Mouse (Mus musculus) heart, adult 18-20 months (tissue): ENCODE measurements around the gene Tnxb. TPM values are rescaled to one million over a fixed set of nuclear protein-coding genes. Genes with fewer than 3 reads are reported as not detected.

Experiments used
- DNase-seq, 2 experiments: peaks; one replicate each; pipeline ENCODE4 v3.0.0; 2021 to 2022; ENCODE audit warnings: mixed read lengths in 1 of 2
- long read RNA-seq, 2 experiments: library from polyadenylated mRNA; stranded (forward); transcript quantifications; one replicate each; pipeline ENCODE4 v2.0.0; 2021
- total RNA-seq, 2 experiments: library from RNA; stranded (reverse); gene quantifications; 2 replicates each; pipeline ENCODE4 v1.2.3; 2021

Tnxb gene
- total RNA-seq, result 10 to 100 TPM; 22.9 to 26.5 TPM
- long read RNA-seq, experiment 1, partial matches to known transcripts, result 2 of 2 reads
- long read RNA-seq, experiment 1, other reads (novel, unspliced or antisense), result 0 of 2 reads
- long read RNA-seq, experiment 2, result 0 reads

GRCm38 (mm10) chr17:34670235-34670634, at the start of gene Tnxb:
Gene Tnxb, plus strand, starts transcription at chr17:34670535.
- DNase-seq, result no peak

- DNase-seq, result no peak
Measured at GRCm38 (mm10) chr17:34621006-34621405, 49.3 kb upstream of the Tnxb start.

DNA sequence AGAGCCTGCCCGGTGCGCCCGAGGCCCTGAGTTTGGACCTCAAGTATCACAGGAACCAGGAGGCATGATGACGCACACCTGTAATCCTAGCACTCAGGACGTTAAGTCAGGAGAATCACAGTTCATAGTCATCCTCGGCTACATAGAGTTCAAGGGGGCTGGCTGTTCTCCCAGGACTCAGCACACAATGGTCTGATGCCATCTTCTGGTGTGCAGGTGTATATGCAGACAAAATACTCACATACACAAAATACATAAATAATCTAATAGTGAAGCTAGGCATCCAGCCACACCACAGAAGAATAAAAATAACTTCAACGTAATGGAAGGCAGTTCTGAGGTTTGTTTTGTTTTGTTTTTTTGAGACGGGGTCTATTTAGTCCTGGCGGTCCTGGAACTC, 47.2 kb upstream of the Tnxb start:
- no peak for DNase-seq

GRCm38 (mm10) chr17:34624981-34625380, 45.4 kb upstream of the Tnxb start:
- no peak for DNase-seq

DNA sequence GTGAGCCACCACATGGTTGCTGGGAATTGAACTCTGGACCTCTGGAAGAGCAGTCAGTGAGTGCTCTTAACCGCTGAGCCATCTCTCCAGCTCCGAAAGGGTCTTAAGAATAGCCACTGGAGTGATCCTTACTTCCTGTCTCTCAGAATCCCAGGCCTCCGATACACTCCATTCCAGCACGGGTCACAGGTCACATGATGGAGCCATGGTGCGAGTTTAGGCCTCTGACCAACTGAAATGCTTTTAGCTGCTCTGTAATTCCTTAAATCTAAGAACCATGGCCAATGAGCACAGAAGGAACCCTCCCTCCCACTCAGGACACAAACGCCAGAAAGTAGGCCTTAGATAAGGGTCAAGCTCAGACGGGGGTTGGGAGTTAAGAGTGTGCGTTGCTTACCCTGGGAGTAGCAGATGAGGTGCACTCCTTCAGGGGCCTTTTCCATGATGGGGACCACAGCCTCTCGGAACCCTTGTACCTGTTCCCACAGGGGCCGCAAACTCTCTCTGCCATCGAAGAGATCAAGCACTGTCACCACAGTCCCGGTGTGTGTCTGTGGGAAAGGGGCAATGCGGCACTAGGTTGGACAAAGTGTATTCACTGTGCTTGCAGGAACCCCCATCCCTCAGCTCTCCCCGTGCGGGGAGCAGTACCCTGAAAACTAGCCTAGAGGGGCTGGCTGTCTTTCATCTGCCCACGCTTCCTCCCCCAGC, 44.1 kb upstream of the Tnxb start:
- DNase-seq, result no peak

DNA sequence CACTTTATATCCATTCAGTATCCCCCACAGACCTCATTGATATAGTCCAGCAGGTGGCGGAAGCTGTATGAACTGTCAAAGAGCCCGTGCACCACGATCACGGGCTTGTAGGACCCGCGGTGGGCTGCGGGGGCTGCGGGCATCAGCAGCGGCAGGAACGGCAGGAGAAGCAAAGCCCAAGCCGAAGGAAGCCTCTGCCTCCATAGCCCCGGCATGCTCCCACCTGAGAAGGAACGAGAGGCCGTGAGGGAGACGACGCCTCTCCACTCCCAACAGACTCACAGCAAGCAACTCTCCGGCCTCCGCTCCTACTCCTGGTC, 43.6 kb upstream of the Tnxb start:
- no peak for DNase-seq

DNA sequence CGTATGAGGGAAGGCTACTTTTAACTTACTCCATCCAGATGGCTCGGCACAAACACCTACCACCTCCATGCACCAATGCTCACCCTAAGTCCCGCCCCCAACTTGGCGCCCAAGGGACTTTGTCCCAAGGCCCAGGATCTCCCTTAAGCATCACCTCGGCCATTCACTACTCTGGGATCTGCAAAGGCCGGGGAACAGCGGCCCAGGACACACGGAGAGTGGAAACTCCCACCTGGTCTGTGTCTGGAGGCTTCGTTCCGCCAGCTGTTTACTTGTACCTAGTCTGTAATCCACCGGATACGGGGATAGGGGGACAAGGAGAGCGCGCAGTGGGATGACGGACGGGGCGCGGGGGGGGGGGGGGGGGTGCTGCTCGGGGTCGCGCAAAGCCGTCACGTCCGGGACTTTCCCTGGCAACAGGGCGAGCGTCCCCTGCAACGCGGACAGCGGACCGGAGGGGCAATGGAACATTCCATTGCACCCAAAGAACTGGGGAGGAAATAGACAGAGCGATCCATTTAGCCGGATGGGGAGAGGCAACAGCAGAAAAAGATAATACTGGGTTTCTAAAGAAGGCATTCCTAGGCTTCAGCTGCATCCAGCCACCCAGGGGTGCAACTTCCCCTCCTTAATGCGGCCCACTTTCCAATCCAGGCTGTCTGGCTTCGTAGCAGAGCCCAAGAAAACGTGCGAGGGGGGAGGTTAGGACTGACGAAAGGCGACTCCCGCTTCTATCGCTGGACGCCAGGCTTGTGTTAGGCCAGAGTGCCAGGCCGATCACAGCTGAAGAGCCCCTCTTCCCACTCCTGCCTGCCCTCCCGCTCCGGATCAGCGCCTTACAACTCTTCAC, 43.0 kb upstream of the Tnxb start:
- peak; percentile 90 to 94 for DNase-seq

- peak; percentile 64 to 82 for DNase-seq
Measured at GRCm38 (mm10) chr17:34627943-34628643, 42.2 kb upstream of the Tnxb start, which contains the start of gene Ppt2. Gene Ppt2, minus strand, starts transcription at chr17:34628510.

- DNase-seq, result no peak
Measured at GRCm38 (mm10) chr17:34628644-34628967, 41.7 kb upstream of the Tnxb start.

DNA sequence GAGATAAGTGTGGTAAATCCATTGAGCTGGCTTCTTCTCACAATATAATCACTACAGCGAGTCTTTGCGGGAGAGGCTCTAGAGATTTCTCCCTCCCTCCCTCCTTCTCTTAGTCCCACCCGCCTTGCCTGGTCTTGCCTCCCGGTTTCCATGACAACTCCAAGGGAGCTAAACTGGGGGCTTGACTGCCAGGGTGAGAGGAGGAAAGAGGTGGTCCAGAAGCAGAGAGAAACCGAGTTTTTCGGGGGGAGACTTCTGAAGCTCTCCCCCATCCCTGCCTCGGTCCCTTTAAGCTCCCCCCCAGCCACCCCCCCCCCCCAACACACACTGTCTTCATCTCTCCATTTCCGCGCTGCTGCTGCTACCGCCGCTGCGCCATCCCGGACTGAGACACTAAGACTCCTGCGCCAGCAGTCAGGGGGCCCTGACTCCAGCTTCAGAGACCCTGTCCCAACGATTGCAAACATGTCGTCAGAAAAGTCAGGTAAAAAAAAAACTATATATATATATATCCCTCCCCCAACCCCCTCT, 41.0 kb upstream of the Tnxb start, which contains the start of gene Prrt1:
Gene Prrt1, plus strand, starts transcription at position 313 of the 531 bp plus-strand sequence.
- peak in 1 of 2 experiments; percentile 44 for DNase-seq

- DNase-seq, result no peak
Measured at GRCm38 (mm10) chr17:34629796-34630603, 40.3 kb upstream of the Tnxb start.

DNA sequence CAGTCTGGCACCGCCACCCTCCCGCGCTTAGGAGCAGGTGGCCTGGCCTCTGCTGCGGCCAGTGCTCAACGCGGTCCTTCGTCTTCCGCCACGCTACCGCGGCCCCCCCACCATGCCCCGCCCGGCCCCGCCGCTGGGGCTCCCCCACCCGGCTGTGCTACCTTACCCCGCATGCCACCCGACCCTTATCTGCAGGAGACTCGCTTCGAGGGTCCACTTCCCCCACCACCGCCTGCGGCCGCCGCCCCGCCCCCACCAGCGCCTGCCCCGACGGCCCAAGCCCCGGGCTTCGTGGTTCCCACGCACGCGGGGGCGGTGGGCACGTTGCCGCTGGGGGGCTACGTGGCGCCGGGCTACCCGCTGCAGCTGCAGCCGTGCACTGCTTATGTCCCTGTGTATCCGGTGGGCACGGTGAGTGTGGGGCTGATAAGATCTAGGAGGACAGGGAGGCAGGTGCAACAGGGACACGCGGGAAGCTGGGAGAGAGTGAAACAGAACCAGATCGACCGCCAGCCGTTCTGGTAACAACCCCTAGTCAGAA, 39.5 kb upstream of the Tnxb start:
- DNase-seq, result no peak

GRCm38 (mm10) chr17:34631647-34632046, 38.7 kb upstream of the Tnxb start:
- no peak for DNase-seq

DNA sequence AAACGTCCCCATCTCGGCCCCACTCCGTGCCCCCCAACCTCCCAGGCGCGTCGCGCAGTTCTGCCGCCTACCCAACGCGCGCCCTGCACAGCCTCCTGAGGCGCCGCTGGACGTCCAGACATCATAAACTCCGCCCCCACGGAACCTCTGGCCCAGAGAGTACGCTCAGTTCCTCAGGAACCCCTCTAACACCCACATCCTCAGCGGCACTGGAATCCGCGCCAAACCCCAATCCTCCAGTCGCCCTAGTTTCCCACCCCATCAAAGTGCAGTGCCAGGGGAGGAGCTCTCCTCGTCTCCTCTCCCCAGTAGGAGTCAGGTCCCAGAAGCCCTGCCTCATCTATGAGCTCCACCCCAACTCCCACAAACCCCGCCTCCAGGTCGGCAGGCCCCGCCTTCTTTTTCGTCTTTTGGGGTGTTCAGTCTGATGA, 38.1 kb upstream of the Tnxb start:
- peak; percentile 91 to 93 for DNase-seq

- DNase-seq, result no peak
Measured at GRCm38 (mm10) chr17:34635671-34636070, 34.7 kb upstream of the Tnxb start.

- DNase-seq, result no peak
Measured at GRCm38 (mm10) chr17:34637459-34637858, 32.9 kb upstream of the Tnxb start.

DNA sequence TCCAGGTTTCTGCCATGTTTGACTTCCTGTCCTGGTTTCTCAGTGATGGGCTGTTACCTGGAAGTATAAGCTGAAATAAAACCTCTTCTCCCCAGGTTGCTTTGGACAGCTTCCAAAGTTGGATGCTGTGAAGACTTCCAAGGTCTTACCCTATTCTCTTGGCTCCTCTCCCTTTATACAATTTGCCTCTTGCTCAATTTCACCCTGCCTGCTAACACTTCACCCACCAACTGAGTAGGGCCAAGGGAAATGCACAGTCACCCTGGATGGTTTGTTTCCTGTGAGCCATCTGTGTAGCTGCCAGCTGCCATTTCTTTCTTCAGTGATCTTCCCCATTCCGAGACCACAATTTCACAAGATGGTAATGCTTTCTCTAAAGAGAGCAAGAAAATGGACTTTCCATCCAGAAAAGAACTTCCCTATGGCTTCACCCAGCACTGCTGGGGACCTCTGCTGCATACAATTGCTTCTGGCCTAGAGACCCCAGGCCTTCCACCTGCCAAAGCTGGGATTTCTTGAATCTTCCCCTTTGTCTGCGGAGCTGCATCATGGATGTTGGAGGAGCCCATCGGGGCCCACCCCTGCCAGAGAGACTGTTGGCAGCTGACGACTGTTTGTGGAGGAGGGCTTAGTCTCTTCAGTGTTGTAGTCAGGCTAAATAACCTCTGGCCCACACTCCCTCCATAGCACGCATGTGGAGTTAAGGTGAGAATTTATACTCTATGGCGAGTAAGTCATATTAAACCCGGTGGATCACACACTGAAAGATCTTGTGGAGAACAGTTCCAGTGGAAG, 30.7 kb upstream of the Tnxb start:
- DNase-seq, result no peak

GRCm38 (mm10) chr17:34640778-34641601, 29.3 kb upstream of the Tnxb start:
- peak; percentile 76 to 84 for DNase-seq

DNA sequence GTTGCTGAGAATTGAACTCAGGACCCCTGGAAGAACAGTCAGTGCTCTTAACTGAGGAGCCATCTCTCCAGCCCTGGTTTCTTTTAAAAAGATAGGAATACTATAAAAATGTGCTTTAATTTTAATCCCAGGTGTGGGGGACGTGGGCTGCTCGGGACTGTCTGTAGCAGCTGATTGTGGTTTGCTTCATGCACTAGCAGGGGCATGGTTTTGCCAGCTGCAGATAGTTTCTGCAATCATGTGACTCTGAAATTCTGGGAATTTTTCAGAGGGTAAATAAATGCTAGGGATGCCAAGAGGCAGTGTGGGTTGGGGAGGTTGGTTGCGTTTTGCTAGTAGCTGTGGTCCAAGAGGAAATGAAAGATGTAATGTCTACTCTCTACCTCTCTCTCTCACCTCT, 28.4 kb upstream of the Tnxb start:
- DNase-seq, result no peak
